Mouse (Mus musculus) bone marrow, adult 2 months (tissue): Measurements from ENCODE around the gene Nfatc2ip.
"Not testable (repeated sequence)": the region's sequence is repeated elsewhere in the genome, so short reads cannot be mapped to it uniquely, and the experiment has no call there.

ENCODE experiments used
- CTCF ChIP-seq: fragments of 200-500 bp; IDR thresholded peaks from 2 replicates; pipeline ENCODE4 v1.5.1; 2011; ENCODE audit warnings: low read length, control low read depth; ENCODE audit not compliant: control insufficient read depth, insufficient read depth
- POLR2A ChIP-seq: fragments of 200-500 bp; IDR thresholded peaks from 2 replicates; pipeline ENCODE4 v1.6.1; 2011; ENCODE audit warnings: low read depth, mild to moderate bottlenecking, control low read depth, low read length, borderline replicate concordance; ENCODE audit not compliant: control insufficient read depth

DNA sequence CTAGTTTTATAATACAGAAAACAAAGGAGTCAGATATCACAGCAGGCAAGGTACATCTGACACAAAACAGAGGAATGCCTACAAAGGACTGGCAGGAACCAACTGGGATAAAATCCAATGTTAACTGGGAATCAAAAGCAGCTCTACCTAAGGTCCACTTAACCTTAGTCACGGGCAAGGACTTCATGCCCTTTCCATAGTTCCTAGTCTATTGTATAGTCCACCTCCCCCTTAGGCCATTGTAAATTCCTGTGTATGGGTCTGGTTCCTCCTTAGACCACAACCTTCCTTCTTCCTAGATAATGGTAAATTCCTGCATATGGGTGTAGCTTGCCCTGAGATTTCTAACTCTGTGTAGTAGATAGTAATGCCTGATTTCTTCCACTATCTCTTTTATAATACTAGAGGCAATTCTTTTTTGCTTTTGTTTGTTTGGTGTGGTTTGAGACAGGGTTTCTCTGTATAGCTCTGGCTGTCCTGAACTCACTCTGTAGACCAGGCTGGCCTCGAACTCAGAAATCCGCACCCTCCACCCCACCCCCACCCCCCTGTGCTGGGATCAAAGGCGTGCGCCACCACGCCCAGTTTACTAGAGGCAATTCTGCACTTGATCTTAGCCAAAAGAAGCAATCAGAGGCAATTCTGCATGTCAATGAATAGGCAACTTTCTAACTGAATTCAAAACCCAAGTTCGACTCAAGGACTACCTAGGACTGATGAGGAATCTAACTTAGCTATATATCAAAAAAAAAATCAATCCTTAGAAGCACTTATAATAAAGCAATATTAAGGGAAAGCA, 4.3 kb downstream of the Nfatc2ip start:
- TF ChIP-seq CTCF, POLR2A: not testable (repeated sequence)
